Mouse (Mus musculus) kidney, adult 18-20 months (tissue): ENCODE data around the gene Akap6.

Experiments
- DNase-seq: peaks from one replicate; pipeline ENCODE4 v3.0.0; 2021

Akap6 gene

GRCm38 (mm10) chr12:53191435-53191834 is 492.3 kb downstream of the Akap6 start:
- no peak for DNase-seq

DNA sequence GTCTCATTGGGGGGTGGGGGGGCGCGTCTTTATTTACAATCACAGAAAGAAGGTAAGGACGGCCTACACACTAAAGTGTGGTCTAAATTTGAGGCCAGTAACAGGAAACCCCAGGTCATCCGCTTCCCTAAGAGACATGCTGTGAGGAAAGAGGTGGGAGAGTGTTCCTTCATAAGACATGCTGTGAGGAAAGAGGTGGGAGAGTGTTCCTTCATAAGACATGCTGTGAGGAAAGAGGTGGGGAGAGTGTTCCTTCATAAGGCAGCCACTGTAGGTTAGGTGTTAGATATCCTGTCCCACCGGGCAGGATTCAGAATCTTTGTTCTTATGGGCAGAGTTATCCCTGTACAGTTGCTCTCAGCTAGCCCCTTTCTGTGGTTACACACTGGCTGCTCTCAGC is 494.5 kb downstream of the Akap6 start:
- DNase-seq: no peak
